Mouse (Mus musculus) layer of hippocampus, adult 11-12 months (tissue): ENCODE results near the gene Hrh1.

Source experiments
- DNase-seq: peaks from one replicate; pipeline ENCODE4 v3.0.0; 2022; ENCODE audit warnings: low spot score

Hrh1 gene

DNA sequence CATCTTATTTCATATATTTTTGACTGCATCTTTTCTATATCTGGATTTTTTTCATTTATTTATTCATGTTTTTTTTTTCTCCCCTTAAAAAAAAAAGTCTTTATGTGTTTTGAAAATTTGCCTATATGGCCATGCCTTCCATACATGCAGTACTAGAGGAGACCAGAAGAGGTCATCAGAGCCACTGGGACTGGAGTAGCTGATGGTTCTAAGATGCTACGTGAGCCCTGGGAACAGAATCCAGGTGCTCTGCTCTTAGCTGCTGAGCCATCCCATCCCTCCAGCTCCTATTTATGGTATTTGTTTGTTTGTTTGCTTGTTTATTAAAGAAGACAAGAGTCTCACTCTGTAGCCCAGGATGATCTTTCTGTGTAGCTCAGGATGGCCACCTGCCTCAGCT lies 8.9 kb downstream of the Hrh1 start:
- DNase-seq: no peak

GRCm38 (mm10) chr6:114407049-114407448 lies 9.3 kb downstream of the Hrh1 start:
- no peak for DNase-seq

GRCm38 (mm10) chr6:114408278-114408677 lies 10.5 kb downstream of the Hrh1 start:
- no peak for DNase-seq

DNA sequence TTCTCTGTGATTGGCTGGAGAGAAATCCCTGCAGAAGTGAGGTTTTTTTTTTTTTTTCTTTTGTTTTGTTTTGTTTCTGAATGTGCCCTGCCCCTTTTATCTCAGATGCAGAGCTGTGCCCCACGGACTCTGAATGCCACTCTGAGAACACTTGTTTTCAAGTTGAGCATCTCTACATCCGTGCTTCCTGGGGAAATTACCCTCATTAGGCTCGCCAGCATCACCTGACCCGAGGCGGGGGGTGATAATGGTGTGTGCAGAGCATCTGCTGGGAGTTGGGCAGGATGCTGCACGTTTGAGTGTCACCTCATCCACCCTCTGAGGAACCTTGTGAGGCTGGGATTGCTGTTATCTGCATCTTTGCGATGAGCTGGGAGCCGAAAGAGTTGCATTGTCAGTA lies 14.2 kb downstream of the Hrh1 start:
- DNase-seq: no peak

- no peak for DNase-seq
Measured at GRCm38 (mm10) chr6:114414510-114414909, 16.8 kb downstream of the Hrh1 start.

DNA sequence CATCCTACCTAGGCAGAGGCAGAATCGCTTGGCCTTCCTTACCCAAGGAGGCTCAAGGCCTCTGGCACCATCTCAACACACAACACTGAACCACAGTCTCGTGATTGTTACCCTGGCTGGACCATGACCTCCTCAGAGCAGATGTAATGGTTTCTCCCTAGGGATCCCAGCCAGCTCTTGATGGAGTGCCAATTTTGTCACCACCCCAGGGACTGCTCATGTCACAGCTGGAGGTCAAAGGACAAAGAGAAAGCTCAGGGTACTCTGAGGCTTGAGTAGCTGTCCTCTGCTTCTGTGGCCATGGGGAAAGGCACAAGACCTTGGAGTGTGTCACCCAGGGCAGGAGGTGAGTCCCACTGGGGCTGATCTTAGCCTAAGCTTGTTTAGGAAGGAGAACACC lies 20.3 kb downstream of the Hrh1 start:
- DNase-seq: no peak

DNA sequence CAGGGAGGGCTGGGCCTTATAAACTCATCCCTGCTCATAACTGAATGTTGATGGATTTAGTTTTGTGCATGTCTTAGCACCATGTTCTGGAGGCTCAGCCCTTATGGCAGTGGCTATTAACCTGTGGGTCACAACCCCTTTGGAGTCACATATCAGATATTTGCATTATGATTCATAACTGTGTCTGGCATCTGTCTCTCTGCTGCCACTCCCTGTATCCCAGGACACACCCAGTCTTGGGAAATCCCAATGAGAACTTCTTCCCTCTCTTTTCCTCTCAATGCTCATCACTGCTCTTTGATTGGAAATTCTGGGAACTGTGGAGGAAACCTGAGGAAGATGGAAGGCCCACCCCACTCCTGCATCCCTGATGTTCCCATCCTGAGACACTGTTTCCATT lies 23.3 kb downstream of the Hrh1 start:
- no peak for DNase-seq

- DNase-seq: no peak
Measured at GRCm38 (mm10) chr6:114423051-114423676, 25.4 kb downstream of the Hrh1 start.

- DNase-seq: no peak
Measured at GRCm38 (mm10) chr6:114425343-114425742, 27.6 kb downstream of the Hrh1 start.

DNA sequence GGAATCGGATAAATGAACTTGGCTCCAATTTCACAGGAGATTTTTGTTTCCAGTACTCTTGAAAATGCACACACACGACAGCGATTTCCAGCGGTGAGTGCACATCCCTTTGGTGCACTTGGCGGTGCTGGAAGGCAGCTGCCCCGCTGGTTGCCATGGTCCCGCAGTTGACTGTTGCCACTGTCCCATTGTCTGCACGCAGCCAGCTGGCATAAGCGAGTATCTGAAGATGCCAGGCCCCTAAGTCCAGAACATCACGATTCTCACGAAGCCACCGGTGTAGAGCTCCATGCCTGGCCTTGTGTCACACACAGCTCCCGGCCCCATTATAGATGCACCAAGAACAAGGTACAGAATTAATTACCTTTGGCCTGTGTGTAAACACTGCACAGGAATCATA lies 29.9 kb downstream of the Hrh1 start:
- DNase-seq: no peak

DNA sequence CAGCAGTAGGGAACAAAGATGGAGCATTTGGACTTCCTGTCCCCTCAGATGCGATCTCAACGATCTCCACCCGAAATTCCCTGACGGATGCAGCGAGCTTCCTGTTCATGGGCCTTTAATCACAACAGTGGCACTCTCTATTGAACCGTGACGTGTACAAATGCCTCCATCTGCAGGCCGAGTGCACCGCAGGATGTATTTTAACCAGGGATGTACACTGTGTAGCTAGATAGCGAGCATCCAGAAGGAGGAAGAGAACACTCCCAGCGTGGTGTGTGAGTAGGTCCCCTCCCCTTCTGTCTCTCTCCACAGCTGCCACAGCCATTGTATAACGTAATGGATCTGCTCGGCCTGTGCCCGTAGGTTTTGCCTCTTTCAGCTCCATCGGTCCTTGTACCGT lies 31.1 kb downstream of the Hrh1 start:
- DNase-seq: no peak

GRCm38 (mm10) chr6:114432591-114432990 lies 34.9 kb downstream of the Hrh1 start:
- no peak for DNase-seq

- DNase-seq: no peak
Measured at GRCm38 (mm10) chr6:114434524-114434923, 36.8 kb downstream of the Hrh1 start.

GRCm38 (mm10) chr6:114440302-114440701 lies 42.6 kb downstream of the Hrh1 start:
- DNase-seq: no peak

- DNase-seq: no peak
Measured at GRCm38 (mm10) chr6:114440788-114441453, 43.2 kb downstream of the Hrh1 start.

GRCm38 (mm10) chr6:114444247-114444844 lies 46.6 kb downstream of the Hrh1 start:
- DNase-seq: no peak

- DNase-seq: no peak
Measured at GRCm38 (mm10) chr6:114444976-114445375, 47.2 kb downstream of the Hrh1 start.

GRCm38 (mm10) chr6:114448888-114449287 lies 51.2 kb downstream of the Hrh1 start:
- DNase-seq: peak; percentile 68

DNA sequence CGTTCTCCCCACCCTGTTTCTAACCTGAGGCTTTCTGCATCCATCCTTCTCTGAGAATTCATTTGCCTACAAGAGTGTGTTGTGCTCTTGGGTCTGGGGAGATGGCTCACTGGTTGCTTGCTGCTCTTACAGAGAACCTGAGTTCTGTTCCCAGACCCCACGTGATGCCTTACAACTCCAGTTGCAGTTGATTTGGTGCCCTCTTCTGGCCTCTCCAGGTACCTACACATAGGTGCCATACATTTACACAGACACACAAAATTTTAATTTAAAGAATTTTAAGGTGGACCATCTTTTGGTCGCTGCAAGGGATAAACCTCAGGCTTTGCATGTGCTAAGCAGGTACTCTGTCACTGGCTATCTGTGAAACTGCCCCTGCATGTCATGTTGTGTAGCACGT lies 57.5 kb downstream of the Hrh1 start:
- no peak for DNase-seq

GRCm38 (mm10) chr6:114456255-114457042 lies 58.7 kb downstream of the Hrh1 start:
- DNase-seq: no peak

DNA sequence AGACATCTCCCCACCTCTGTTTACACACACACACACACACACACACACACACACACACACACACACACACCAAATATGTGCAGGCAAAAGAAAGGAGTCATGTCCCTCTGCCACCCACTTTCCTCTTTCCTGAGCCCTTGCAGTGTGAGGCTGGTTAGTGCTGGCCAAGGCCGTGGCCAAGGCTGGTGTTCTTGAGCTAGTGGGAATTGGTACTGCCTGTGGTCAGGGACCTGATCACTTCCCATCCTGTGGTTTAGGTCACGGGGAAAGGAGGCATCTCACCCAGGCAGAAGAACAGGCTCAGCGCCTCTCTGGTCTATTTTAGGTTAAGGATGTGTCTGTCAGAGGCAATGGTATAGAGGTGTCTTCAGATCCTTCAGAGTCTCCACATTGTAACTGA lies 59.6 kb downstream of the Hrh1 start:
- DNase-seq: no peak

DNA sequence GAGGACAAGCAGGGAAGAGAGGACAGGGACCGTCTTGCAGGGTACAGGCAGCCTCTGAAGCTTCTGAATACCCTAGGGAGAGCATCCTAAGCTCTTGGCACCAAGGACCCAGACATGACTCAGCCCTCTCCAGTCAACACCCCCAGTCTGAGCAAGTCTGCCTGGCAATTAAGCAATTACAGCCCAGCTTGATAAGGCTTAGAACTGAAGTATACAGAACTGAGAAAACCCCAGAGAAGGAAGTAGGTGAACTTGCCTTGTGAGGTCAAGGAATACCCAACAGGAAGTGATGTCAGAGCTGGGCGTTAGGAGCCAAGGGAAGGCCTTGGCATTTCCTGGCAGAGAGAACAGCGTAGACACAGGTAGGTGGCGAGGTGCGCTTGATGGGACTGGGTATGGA lies 60.5 kb downstream of the Hrh1 start:
- DNase-seq: no peak

DNA sequence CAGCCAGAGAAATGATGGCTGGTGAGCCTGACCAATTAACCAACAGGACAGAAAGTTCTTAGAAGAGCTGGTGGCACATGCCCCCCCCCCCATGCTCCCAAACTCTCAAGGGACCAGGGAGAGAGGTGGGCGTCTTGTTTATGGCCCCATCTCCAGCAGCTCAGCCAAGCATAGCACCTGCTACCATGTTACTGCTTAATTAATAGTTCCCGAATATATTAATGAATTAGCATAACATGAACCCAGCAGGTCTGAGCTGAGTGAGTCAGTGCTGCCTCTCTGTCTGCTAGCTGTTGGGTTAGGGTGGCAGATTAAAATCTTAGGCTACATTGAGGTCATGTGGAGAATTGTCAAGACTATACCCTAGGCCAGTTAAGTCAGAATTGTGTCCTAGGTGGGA lies 62.2 kb downstream of the Hrh1 start:
- DNase-seq: no peak
